Mouse (Mus musculus) liver, adult 10 weeks (tissue): ENCODE results near the gene Abhd17a. TPM values are rescaled to one million over a fixed set of nuclear protein-coding genes. Genes with fewer than 3 reads are reported as not detected.

ENCODE experiments used
- polyA plus RNA-seq: library from polyadenylated mRNA; stranded (reverse); fragments of 350-450 nt; fragmentation: Illumina TruSeq; extraction: RNeasy Lipid Tissue Mini Kit (QIAGEN cat#74804); gene quantifications from one replicate; pipeline ENCODE4 v1.2.3, GENCODE M21; 2014; ENCODE audit warnings: low read depth, low replicate concordance

The Abhd17a gene
- not detected for polyA plus RNA-seq

DNA sequence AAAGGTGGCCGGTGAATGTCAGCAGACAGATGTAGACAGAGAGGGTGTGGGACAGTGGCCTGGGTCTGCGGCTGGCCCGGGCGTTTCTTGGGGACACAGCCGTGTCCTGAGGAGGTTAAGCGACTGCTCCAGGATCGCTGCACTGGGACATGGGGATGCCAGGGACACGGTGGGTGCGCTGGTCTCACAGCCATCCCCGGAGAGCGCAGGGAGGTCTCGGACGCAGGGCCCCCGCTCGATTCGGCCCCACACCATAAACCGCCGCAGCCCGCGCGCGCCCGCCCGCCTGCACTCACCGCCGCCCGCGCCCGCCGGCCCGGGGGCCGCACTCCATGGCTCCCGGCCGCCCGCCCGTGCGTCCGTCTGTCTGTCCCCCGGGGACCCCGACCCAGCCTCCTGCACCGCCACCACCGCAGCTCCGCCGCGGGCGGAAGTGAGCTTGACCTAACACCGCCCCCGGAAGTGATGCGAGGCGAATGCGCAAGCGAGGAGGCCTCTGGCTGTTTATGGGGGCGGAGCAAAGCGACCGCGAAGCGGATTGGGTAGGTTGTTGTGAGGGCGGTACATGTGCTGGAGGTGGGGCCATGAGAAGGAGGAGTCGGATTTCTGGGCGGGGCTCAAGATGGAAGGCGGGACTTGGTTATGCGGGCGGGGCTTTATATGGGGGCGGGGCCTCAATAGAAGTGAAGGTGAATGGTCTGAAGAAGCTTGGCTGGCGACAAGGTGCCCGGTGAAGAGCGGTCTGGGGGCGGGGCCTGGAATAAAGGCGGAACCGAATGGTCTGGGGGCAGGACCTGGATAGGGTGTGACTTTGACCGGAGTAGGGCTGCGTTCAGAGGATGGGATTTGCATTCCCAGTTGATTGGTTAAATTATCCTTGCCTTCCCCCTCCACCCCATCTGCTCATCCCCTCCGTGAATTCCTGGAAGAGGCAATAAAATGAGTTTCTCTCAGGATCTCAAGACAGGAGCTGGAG lies at the start of gene Abhd17a:
Gene Abhd17a (minus strand): TSS at position 463 of the 976 bp plus-strand sequence.

DNA sequence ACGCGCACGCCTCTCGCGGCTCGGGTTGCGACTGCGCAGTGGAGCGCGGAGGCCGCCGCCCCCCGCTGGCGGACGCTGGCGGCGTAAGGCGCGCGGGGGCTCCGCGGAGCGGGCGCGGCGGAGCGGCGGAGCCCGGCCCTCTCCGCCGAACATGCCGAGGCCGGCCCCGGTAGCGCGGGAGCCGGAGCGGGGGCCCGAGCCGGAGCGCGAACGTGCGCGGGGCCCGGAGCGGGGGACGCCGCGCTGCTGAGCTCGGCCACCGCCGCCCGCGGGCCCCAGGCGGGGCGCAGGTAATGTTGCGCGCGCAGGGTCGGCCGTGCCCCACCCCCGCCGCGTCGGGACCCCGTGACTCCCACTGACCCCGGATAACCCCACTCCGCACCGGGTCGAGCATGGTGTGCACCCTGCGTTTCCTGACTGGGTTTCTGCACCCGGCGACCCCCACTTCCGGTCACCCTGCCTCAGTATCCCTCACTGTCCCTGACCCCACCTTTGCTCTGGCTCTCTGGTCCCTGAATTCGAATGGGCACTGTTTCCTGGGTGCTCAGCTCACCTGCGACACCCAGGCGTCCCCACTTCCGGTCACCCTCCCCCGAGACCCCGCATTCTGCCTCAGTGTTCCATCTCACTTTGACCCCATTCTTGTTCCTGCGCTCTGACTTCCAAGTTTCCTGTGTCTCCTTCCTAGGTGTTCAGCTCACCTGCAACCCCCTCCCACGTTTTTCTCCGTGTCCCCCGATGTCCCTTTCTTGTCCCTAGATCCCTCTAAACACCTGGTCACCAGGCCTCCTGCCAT lies 32.7 kb upstream of the Abhd17a start, which contains the start of gene Csnk1g2:
Gene Csnk1g2 (plus strand): TSS at position 178 of the 796 bp plus-strand sequence.

DNA sequence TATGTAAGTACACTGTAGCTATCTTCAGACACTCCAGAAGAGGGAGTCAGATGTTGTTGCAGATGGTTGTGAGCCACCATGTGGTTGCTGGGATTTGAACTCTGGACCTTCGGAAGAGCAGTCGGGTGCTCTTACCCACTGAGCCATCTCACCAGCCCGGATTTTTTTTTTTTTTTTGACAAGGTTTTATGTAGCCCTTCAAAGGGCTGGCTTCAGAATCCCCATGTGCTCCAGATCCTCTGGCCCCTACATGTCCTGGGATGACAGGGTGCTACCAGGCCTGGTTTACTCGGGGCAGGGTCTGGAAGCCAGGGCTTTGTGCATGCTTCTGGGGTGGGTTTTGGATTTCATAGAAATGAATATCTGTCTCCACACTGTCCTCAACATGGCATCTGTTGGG lies 15.6 kb upstream of the Abhd17a start, which contains the start of gene Gm49322:
Gene Gm49322 (plus strand): TSS at position 301 of the 400 bp plus-strand sequence.

DNA sequence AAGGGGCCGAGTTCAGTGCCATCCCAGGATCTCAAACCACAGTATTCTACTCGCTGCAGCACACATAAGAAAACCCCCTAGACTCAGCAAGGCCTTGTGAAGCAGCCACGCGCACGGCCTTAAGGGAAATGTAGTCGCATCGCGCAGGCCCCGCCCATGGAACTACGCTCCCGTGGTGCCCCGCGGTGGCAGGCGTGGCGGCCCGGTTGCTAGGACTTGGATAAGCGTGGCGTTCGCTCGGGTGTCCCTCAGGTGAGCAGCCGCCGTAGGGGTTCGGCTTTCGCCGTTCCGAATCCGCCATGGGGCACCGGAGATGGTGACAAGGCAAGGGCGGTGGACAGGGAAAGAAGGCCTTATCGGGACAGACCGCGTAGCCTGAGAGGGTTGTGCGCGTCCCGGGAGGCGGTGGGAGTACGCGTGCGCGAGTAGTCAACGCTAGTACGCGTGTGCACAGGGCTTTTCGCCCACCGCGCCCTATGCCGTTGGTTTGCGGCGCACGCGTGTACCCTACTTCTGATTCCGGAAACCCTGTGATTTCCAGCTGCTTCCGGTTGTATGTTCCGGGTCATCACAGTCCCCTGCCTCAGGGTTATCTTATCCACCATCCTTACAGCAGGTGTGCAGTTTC lies 12.7 kb upstream of the Abhd17a start, which contains the start of the genes Scamp4 and Adat3:
Gene Scamp4 (plus strand): TSS at position 175 of the 628 bp plus-strand sequence.
Gene Adat3 (plus strand): TSS at position 183 of the 628 bp plus-strand sequence.

DNA sequence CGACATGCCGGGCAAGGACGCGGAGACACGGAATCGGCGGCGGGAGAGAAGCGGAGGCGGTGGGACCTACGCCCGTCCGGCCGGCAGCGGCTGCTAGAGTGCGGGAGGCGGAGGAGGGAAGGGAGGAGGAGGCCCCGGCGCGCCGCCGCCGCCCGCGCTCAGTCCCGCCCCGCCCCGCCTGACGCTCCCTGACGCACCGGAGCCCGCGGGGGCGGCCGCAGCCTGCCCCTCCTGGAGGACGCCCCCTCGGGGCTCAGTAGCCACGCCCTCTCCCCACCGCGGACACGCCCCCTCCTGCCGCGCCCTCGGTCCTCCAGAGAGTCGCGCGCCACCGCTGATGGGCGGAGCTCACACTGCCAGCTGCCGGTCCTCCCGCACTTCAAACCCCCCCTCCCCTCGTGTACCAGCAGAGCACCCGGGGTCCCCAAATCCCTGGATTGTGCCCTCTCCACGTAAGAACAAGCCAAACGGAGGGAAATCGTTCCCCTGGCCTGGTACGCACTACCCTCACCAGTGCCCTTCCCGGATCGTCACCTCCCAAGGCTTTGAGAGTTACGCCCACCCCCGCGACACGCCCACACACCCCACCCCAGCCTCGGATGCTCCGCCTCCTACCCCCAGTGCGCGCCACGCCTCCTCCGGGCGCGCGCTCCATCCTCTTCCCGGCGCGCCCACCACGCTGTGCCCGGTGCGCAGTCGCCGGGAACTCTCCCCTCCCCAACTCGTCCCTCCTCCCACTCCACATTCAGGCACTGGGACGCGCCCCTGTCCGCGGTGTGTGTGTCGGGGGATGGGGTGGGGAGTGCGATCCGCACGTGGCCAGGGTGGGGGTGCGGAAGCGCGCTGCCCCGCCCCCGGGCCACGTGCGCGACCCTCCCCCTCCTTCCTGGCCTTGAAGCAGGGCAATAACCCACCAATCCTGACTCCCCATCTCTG lies 12.7 kb downstream of the Abhd17a start, which contains the start of gene Klf16:
Gene Klf16 (minus strand): TSS at position 127 of the 936 bp plus-strand sequence.

DNA sequence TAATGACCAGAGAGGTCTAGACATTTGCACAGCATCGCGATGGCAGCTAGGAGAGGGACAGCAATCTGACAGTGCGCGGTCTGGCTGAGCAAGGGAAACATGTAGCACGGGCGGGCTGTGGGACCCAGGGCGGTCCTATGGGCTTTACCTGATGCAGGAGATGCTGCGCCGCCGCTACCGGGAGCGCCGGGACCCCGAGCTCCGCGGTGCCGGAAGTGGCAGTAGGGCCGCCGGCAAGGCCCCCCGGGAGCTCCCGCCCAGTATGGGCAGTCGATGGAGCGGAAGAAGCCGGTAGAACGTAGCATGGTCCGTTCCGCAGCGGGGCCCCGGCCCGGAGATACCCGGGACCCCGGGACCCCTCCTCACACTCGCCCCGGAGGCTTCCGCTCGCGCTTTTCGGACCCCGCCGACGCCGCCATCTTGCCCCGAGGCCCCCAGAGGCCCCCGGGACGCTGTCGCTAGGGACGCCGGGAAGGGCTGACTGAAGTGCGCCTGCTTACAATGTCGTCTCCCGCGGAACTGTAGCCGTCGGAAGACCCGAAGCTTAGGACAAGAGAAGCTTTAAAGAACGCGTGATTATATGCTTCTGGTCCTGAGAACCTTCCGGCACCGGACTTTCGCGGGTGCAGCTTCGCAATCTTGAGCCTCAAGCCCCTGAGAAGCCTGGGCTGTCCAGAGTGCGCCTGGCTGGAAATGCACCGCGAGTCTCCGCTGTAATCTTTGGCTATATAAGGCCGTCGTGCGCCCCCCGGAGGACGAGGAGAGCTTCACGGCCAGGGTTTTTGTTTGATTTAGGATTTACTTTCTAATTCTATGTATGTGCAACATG lies 28.8 kb downstream of the Abhd17a start, which contains the start of gene Rexo1:
Gene Rexo1 (minus strand): TSS at position 445 of the 829 bp plus-strand sequence.

DNA sequence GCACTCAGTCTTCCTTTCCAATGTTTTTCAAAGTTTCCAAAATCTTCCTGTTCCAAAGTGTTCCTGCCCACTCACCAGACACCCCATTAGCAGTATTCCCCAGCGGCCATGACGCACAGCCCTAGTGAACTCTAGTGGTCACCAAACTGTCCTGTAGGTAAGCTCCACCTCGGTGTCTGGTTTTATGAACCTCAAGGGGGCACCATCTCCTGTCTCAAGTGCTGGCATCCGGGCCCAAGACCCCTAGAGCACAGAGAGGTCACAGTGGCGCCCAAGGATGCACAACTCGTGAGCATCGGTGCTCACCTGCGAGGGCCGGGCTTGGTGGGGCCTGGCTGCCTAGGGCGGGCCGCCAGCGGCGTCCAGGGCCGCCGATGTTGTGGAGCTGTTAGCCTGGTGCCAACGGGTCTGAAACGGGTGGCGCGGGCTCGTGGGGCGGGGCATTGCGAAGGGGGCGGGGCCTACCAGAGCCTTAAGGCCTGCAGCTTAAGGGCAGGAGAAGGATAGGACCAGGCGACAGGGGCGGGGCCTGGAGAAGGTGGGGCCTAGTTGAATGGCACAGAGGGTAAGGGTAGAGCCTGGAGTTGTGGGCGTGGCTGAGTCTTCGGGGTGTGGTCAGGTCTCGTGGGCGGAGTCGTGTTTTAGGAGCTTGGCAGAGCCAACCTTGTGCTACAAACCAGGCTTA lies 51.3 kb downstream of the Abhd17a start, which contains the start of gene Atp8b3:
Gene Atp8b3 (minus strand): TSS at position 415 of the 685 bp plus-strand sequence.

Other genes with a start within 250 kb of the Abhd17a start
- 0.13 TPM for gene Adamtsl5, start 241.9 kb downstream of the Abhd17a start, polyA plus RNA-seq
- gene Plk5, start 233.9 kb downstream of the Abhd17a start, polyA plus RNA-seq: not detected
- gene Mex3d, start 202.7 kb downstream of the Abhd17a start, polyA plus RNA-seq: 1.4 TPM
- gene Mbd3, start 190.8 kb downstream of the Abhd17a start, polyA plus RNA-seq: 0.98 TPM
- 3.9 TPM for gene Uqcr11, start 183.5 kb downstream of the Abhd17a start, polyA plus RNA-seq
- 1.3 TPM for gene Tcf3, start 156.7 kb downstream of the Abhd17a start, polyA plus RNA-seq
- gene Onecut3, start 95.5 kb downstream of the Abhd17a start, polyA plus RNA-seq: not detected
- not detected for gene Atp8b3, start 51.2 kb downstream of the Abhd17a start, polyA plus RNA-seq
- gene Rexo1, start 28.8 kb downstream of the Abhd17a start, polyA plus RNA-seq: 0.72 TPM
- 0.50 TPM for gene Klf16, start 13.0 kb downstream of the Abhd17a start, polyA plus RNA-seq
- 1.7 TPM for gene Scamp4, start 12.5 kb upstream of the Abhd17a start, polyA plus RNA-seq
- not detected for gene Adat3, start 12.5 kb upstream of the Abhd17a start, polyA plus RNA-seq
- not detected for gene Gm49322, start 15.7 kb upstream of the Abhd17a start, polyA plus RNA-seq
- gene Csnk1g2, start 32.5 kb upstream of the Abhd17a start, polyA plus RNA-seq: 1.4 TPM
- gene Btbd2, start 66.7 kb upstream of the Abhd17a start, polyA plus RNA-seq: 0.53 TPM
- 3.1 TPM for gene Mknk2, start 87.8 kb upstream of the Abhd17a start, polyA plus RNA-seq
- 1.0 TPM for gene Mob3a, start 111.6 kb upstream of the Abhd17a start, polyA plus RNA-seq
- gene Izumo4, start 111.8 kb upstream of the Abhd17a start, polyA plus RNA-seq: 2.7 TPM
- gene Ap3d1, start 151.9 kb upstream of the Abhd17a start, polyA plus RNA-seq: 7.5 TPM
- gene Dot1l, start 164.9 kb upstream of the Abhd17a start, polyA plus RNA-seq: 1.1 TPM
- gene Sf3a2, start 207.9 kb upstream of the Abhd17a start, polyA plus RNA-seq: 1.1 TPM
- gene Plekhj1, start 208.3 kb upstream of the Abhd17a start, polyA plus RNA-seq: 5.0 TPM
- not detected for gene Amh, start 214.9 kb upstream of the Abhd17a start, polyA plus RNA-seq
- not detected for gene Jsrp1, start 223.2 kb upstream of the Abhd17a start, polyA plus RNA-seq
- gene Oaz1, start 236.3 kb upstream of the Abhd17a start, polyA plus RNA-seq: 152 TPM